Mouse (Mus musculus) embryonic facial prominence, embryonic 10.5 days (tissue): ENCODE results near the gene Olfr720. TPM values are rescaled to one million over a fixed set of nuclear protein-coding genes. Genes with fewer than 3 reads are reported as not detected.

ENCODE experiments used
- DNase-seq: peaks from one replicate; pipeline ENCODE4 v3.0.0-alpha.2; 2017; ENCODE audit warnings: low spot score
- H3K27ac ChIP-seq: fragments of 300-500 bp; sonication (generic); replicated peaks from 2 replicates; pipeline ENCODE4 v1.5.1; 2016; ENCODE audit warnings: mild to moderate bottlenecking
- H3K27me3 ChIP-seq: fragments of 300-500 bp; sonication (generic); replicated peaks from 2 replicates; pipeline ENCODE4 v1.6.1; 2016; ENCODE audit warnings: low read depth, mild to moderate bottlenecking; ENCODE audit not compliant: poor library complexity, severe bottlenecking
- H3K36me3 ChIP-seq: fragments of 300-500 bp; sonication (generic); replicated peaks from 2 replicates; pipeline ENCODE4 v1.6.1; 2016; ENCODE audit warnings: mild to moderate bottlenecking, moderate library complexity
- H3K4me1 ChIP-seq: fragments of 300-500 bp; sonication (generic); 2 replicates; pipeline ENCODE4 v1.6.1; 2016
- H3K4me3 ChIP-seq: fragments of 300-500 bp; sonication (generic); 2 replicates; pipeline ENCODE4 v1.5.1; 2016; ENCODE audit warnings: mild to moderate bottlenecking, moderate library complexity
- H3K9me3 ChIP-seq: fragments of 300-500 bp; sonication (generic); 2 replicates; pipeline ENCODE4 v1.6.1; 2016; ENCODE audit warnings: mild to moderate bottlenecking
- WGBS: fragments of 180-500 bp; shearing (Covaris S2); methylation state at CpG from one replicate; pipeline ENCODE4 v1.1.7; 2016; 5-methylcytosine and 5-hydroxymethylcytosine counted together
- polyA plus RNA-seq: library from polyadenylated mRNA; unstranded; fragments of >200 nt; fragmentation: Nextera tagmentation; extraction: Ambion mirVana; gene quantifications from 2 replicates; pipeline ENCODE4 v1.2.1, GENCODE M21; 2016

The Olfr720 gene
- not detected in 2 replicates for polyA plus RNA-seq

DNA sequence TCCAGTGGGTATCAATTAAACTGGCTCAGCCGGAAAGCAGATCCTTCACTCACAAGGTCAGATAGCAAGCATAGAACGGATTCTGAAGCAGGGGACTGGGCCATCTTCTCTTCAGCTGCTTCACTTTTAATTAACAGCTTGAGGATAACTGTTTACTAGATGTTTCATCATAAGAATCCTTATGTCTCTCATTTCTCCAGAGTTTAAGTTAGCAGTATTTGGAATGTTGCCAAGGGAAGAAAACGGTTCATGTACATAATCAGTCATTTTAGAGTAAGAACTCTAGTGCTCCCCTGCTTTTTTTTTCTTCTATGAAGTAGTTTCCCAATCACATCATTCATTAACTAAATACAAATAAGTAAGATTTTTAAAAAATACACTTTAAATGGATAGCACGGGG is at the start of gene Olfr720:
TSS of gene Olfr720 (minus strand) at position 101 of the 400 bp plus-strand sequence.
- Histone ChIP-seq H3K27me3 (no peaks in the 10 kb centered on the region), H3K4me1 (no peaks in the 10 kb centered on the region), H3K36me3 (no peaks in the 10 kb centered on the region), H3K4me3 (no peak within 1 kb of the TSS), H3K27ac (no peak within 1 kb of the TSS), H3K9me3 (no peaks in the 10 kb centered on the region)
- no peak for DNase-seq
- 83% methylated on average over 4 of the region's 4 CpGs for WGBS

Other genes starting within 250 kb of the Olfr720 start
- 2.9 and 3.5 TPM in 2 replicates for gene Atxn7, start 225.4 kb downstream of the Olfr720 start, polyA plus RNA-seq
- 231 and 236 TPM in 2 replicates for gene Thoc7, start 225.0 kb downstream of the Olfr720 start, polyA plus RNA-seq
- 285 TPM in 2 replicates for gene Psmd6, start 65.9 kb downstream of the Olfr720 start, polyA plus RNA-seq
- not detected in 2 replicates for gene Olfr31, start 136.0 kb upstream of the Olfr720 start, polyA plus RNA-seq
- gene Il3ra, start 159.4 kb upstream of the Olfr720 start, polyA plus RNA-seq: 1.8 and 2.2 TPM in 2 replicates
- not detected in 2 replicates for gene Olfr721-ps1, start 214.5 kb upstream of the Olfr720 start, polyA plus RNA-seq